Mouse (Mus musculus) G1E (cell line): ENCODE results near the gene Lama1.

Experiments
- CTCF ChIP-seq: IDR thresholded peaks from 2 replicates; pipeline ENCODE4 v1.5.1; 2012; ENCODE audit warnings: low read depth, low read length, inconsistent platforms, mixed read lengths
- GATA1 ChIP-seq: IDR thresholded peaks from 2 replicates; pipeline ENCODE4 v1.6.1; 2012; ENCODE audit warnings: borderline replicate concordance, low read length, inconsistent platforms, mixed read lengths
- POLR2AphosphoS5 ChIP-seq: IDR thresholded peaks from 2 replicates; pipeline ENCODE4 v1.6.1; 2012; ENCODE audit warnings: low read depth, low read length, inconsistent platforms; ENCODE audit not compliant: insufficient replicate concordance
- TAL1 ChIP-seq: conservative IDR thresholded peaks from 2 replicates; pipeline ENCODE4 v1.6.1; 2012; ENCODE audit warnings: low read depth, low read length, inconsistent platforms, mixed read lengths

DNA sequence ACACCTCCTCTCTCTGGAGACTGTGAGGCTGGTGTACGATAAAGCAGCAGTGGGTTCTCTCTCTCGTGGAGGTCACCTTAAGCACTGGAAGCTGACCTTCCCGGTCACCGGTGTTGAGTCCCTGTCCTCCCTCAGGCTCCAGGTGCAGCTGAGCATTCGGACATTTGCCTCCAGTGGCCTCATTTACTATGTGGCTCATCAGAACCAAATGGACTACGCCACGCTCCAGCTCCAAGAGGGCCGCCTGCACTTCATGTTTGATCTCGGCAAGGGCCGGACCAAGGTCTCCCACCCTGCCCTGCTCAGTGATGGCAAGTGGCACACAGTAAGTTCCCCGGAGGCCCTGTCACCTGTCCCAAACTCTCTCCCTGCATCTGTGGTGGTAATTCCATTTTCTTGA lies 118.7 kb downstream of the Lama1 start:
- TF ChIP-seq CTCF (no peak), POLR2AphosphoS5 (no peak), TAL1 (no peak), GATA1 (no peak)
